Mouse (Mus musculus): Measurements from ENCODE around the gene Hspg2. TPM values are rescaled to one million over a fixed set of nuclear protein-coding genes. Genes with fewer than 3 reads are reported as not detected.
A peak's percentile ranks its signal among the peaks of the same experiment; 100 is the strongest.

Hspg2 gene
- total RNA-seq, 1 experiment, result 226 TPM

DNA sequence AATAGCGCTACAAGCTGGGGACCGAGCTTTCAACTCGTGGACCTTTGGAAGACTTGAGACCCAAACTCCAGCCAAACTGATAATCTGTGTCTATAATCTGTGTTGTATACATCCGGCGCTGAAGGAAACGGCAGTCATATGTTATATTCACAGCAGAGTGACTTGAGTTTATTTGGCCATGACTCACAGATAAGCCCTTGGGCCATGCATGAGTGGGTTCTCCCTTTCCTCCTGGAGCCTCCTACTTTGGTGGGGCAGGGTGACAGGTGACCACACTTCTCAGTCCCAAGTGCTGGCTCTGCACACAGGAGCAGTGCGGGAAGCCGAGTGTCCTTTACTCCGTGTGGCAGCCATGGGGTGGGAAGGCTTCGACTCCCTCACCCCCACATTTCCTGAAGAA lies 38.1 kb downstream of the Hspg2 start:
- no peak overlapping the region for H3K27ac ChIP-seq (ENCODE audit: insufficient read depth, low read depth, low read length, poor library complexity, severe bottlenecking)
- in situ Hi-C loops (cut with MboI; ENCODE audit: low sequenced_read_pairs in 2 of 2, unreplicated experiment in 2 of 2), result no loop called here
- H3K36me3 ChIP-seq (ENCODE audit: control insufficient read depth, insufficient read depth, low read length, poor library complexity, severe bottlenecking), result peaks cover 69% of the 10 kb centered on the region

GRCm38 (mm10) chr4:137509528-137509927 lies 41.0 kb downstream of the Hspg2 start:
- in situ Hi-C loops (cut with MboI; ENCODE audit: low sequenced_read_pairs in 2 of 2, unreplicated experiment in 2 of 2), result no loop called here
- DNase-seq (ENCODE audit: low read depth, low spot score), result no peak
- H3K4me1 ChIP-seq (ENCODE audit: control insufficient read depth in 2 of 2, insufficient read depth in 2 of 2, low read length in 2 of 2, poor library complexity in 1 of 2), result no peaks in the 10 kb centered on the region; a peak in 1 of 4 replicates
- H3K27ac ChIP-seq (ENCODE audit: insufficient read depth, low read depth, low read length, poor library complexity, severe bottlenecking), result no peak overlapping the region
- peaks cover 63% of the 10 kb centered on the region for H3K36me3 ChIP-seq (ENCODE audit: control insufficient read depth, insufficient read depth, low read length, poor library complexity, severe bottlenecking)
- no peak overlapping the region for H3K4me3 ChIP-seq (ENCODE audit: insufficient read depth in 1 of 2, low read depth in 1 of 2, low read length in 2 of 2, poor library complexity in 1 of 2, severe bottlenecking in 1 of 2)
- no peak overlapping the region for H3K9ac ChIP-seq (ENCODE audit: insufficient read depth, low read depth, low read length, poor library complexity, severe bottlenecking)
- TF ChIP-seq CHD2 (IDR thresholded peaks at IDR 0.05; ENCODE audit: low read depth, low read length) (no peak), MAFK (IDR thresholded peaks at IDR 0.05; ENCODE audit: insufficient read depth, low read depth, low read length) (no peak), HCFC1 (IDR thresholded peaks at IDR 0.05; ENCODE audit: borderline replicate concordance, insufficient read depth, low read length) (no peak), ZC3H11A (IDR thresholded peaks at IDR 0.05; ENCODE audit: borderline replicate concordance, low read depth, low read length) (no peak), ZNF384 (IDR thresholded peaks at IDR 0.05; ENCODE audit: low read depth, low read length) (no peak)
- H3K9me3 ChIP-seq (ENCODE audit: control insufficient read depth, insufficient read depth, low read depth, low read length), result no peaks in the 10 kb centered on the region

More for the DNA sequence above, 38.1 kb downstream of the Hspg2 start:
- DNase-seq (ENCODE audit: low read depth, low spot score), result no peak
- H3K4me1 ChIP-seq (ENCODE audit: control insufficient read depth in 2 of 2, insufficient read depth in 2 of 2, low read length in 2 of 2, poor library complexity in 1 of 2), result peaks cover 0 to 5% of the 10 kb centered on the region in 2 experiments; a peak in 1 of 4 replicates
- H3K9ac ChIP-seq (ENCODE audit: insufficient read depth, low read depth, low read length, poor library complexity, severe bottlenecking), result no peak overlapping the region
- TF ChIP-seq MAFK (IDR thresholded peaks at IDR 0.05; ENCODE audit: insufficient read depth, low read depth, low read length), result no peak
- TF ChIP-seq ZC3H11A (IDR thresholded peaks at IDR 0.05; ENCODE audit: borderline replicate concordance, low read depth, low read length), result no peak
- no peak for TF ChIP-seq CHD2 (IDR thresholded peaks at IDR 0.05; ENCODE audit: low read depth, low read length)
- TF ChIP-seq HCFC1 (IDR thresholded peaks at IDR 0.05; ENCODE audit: borderline replicate concordance, insufficient read depth, low read length), result no peak
- no peak for TF ChIP-seq ZNF384 (IDR thresholded peaks at IDR 0.05; ENCODE audit: low read depth, low read length)
- no peak overlapping the region for H3K4me3 ChIP-seq (ENCODE audit: insufficient read depth in 1 of 2, low read depth in 1 of 2, low read length in 2 of 2, poor library complexity in 1 of 2, severe bottlenecking in 1 of 2)
- no peaks in the 10 kb centered on the region for H3K9me3 ChIP-seq (ENCODE audit: control insufficient read depth, insufficient read depth, low read depth, low read length)

GRCm38 (mm10) chr4:137510021-137510696 lies 41.6 kb downstream of the Hspg2 start:
- H3K9ac ChIP-seq (ENCODE audit: insufficient read depth, low read depth, low read length, poor library complexity, severe bottlenecking), result no peak overlapping the region
- in situ Hi-C loops (cut with MboI; ENCODE audit: low sequenced_read_pairs in 2 of 2, unreplicated experiment in 2 of 2), result no loop called here
- DNase-seq (ENCODE audit: low read depth, low spot score), result no peak
- no peak overlapping the region for H3K4me3 ChIP-seq (ENCODE audit: insufficient read depth in 1 of 2, low read depth in 1 of 2, low read length in 2 of 2, poor library complexity in 1 of 2, severe bottlenecking in 1 of 2)
- no peaks in the 10 kb centered on the region for H3K9me3 ChIP-seq (ENCODE audit: control insufficient read depth, insufficient read depth, low read depth, low read length)
- H3K4me1 ChIP-seq (ENCODE audit: control insufficient read depth in 2 of 2, insufficient read depth in 2 of 2, low read length in 2 of 2, poor library complexity in 1 of 2), result no peaks in the 10 kb centered on the region; a peak in 1 of 4 replicates
- H3K36me3 ChIP-seq (ENCODE audit: control insufficient read depth, insufficient read depth, low read length, poor library complexity, severe bottlenecking), result peaks cover 64% of the 10 kb centered on the region
- no peak overlapping the region for H3K27ac ChIP-seq (ENCODE audit: insufficient read depth, low read depth, low read length, poor library complexity, severe bottlenecking)
- TF ChIP-seq HCFC1 (IDR thresholded peaks at IDR 0.05; ENCODE audit: borderline replicate concordance, insufficient read depth, low read length) (no peak), ZNF384 (IDR thresholded peaks at IDR 0.05; ENCODE audit: low read depth, low read length) (no peak)

DNA sequence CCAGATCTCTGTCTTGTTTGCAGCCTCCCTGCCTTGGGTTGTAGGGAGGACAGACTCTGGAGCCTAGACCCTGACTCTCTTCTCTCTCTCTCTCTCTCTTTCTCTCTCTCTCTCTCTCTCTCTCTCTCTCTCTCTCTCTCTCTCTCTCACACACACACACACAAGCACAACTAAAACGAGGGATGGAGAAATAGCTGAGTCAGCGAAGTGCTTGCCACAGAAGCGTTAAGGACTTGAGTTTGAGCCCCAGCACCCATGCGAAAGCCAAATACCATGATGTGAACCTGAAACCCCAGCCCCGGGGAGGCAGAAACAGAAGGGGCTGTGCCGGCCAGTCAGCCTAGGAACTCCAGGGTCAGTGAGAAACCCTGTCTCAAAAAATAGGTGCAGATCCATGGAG lies 44.3 kb downstream of the Hspg2 start:
- no peak for TF ChIP-seq CHD2 (IDR thresholded peaks at IDR 0.05; ENCODE audit: low read depth, low read length)
- TF ChIP-seq MAFK (IDR thresholded peaks at IDR 0.05; ENCODE audit: insufficient read depth, low read depth, low read length), result peak; percentile 90
- Histone ChIP-seq H3K4me1 (ENCODE audit: control insufficient read depth in 2 of 2, insufficient read depth in 2 of 2, low read length in 2 of 2, poor library complexity in 1 of 2) (no peaks in the 10 kb centered on the region; a peak in 1 of 4 replicates), H3K9ac (ENCODE audit: insufficient read depth, low read depth, low read length, poor library complexity, severe bottlenecking) (no peak overlapping the region), H3K27ac (ENCODE audit: insufficient read depth, low read depth, low read length, poor library complexity, severe bottlenecking) (no peak overlapping the region), H3K36me3 (ENCODE audit: control insufficient read depth, insufficient read depth, low read length, poor library complexity, severe bottlenecking) (peaks cover 83% of the 10 kb centered on the region), H3K4me3 (ENCODE audit: insufficient read depth in 1 of 2, low read depth in 1 of 2, low read length in 2 of 2, poor library complexity in 1 of 2, severe bottlenecking in 1 of 2) (no peak overlapping the region), H3K9me3 (ENCODE audit: control insufficient read depth, insufficient read depth, low read depth, low read length) (no peaks in the 10 kb centered on the region)
- in situ Hi-C loops (cut with MboI; ENCODE audit: low sequenced_read_pairs in 2 of 2, unreplicated experiment in 2 of 2), result no loop called here
- no peak for DNase-seq (ENCODE audit: low read depth, low spot score)

All from ES-E14 (cell line).